Mouse (Mus musculus) E14TG2a.4 (cell line): ENCODE data around the gene Senp7.

Experiments used
- CTCF ChIP-seq: conservative IDR thresholded peaks from 2 replicates; pipeline ENCODE4 v1.5.1; 2014; ENCODE audit warnings: low read length
- POU5F1 ChIP-seq: IDR thresholded peaks from 2 replicates; pipeline ENCODE4 v1.6.1; 2014; ENCODE audit warnings: low read length, borderline replicate concordance

GRCm38 (mm10) chr16:56034566-56034965 is 13.6 kb upstream of the Senp7 start:
- TF ChIP-seq CTCF = no peak
- no peak for TF ChIP-seq POU5F1
